Mouse (Mus musculus) C2C12 (cell line): Measurements from ENCODE around the gene Echdc2.

Experiments used
- CEBPB ChIP-seq: IDR thresholded peaks from one replicate; pipeline ENCODE4 v1.6.1; 2011; ENCODE audit warnings: low read depth, mild to moderate bottlenecking, control low read depth, moderate library complexity
- CTCF ChIP-seq: IDR thresholded peaks from one replicate; pipeline ENCODE4 v1.5.1; 2011; ENCODE audit not compliant: control insufficient read depth, insufficient read depth, insufficient read length
- FOSL1 ChIP-seq: IDR thresholded peaks from one replicate; pipeline ENCODE4 v1.8.0; 2011; ENCODE audit warnings: mild to moderate bottlenecking, low read length; ENCODE audit not compliant: poor library complexity, insufficient read depth, severe bottlenecking
- MAX ChIP-seq: IDR thresholded peaks from one replicate; pipeline ENCODE4 v1.6.1; 2011; ENCODE audit warnings: mild to moderate bottlenecking, control low read depth
- USF1 ChIP-seq: IDR thresholded peaks from one replicate; pipeline ENCODE4 v1.6.1; 2011; ENCODE audit warnings: low read depth, mild to moderate bottlenecking, control low read depth, moderate library complexity

GRCm38 (mm10) chr4:108219019-108219418 lies 53.8 kb downstream of the Echdc2 start:
- TF ChIP-seq CTCF: no peak
- TF ChIP-seq CEBPB: no peak
- no peak for TF ChIP-seq FOSL1
- TF ChIP-seq USF1: no peak
- TF ChIP-seq MAX: no peak
